Mouse (Mus musculus) inflammation-experienced regulatory T-cells (primary cell): ENCODE data around the gene Lst1. TPM values are rescaled to one million over a fixed set of nuclear protein-coding genes. Genes with fewer than 3 reads are reported as not detected.

Experiments
- polyA plus RNA-seq, 2 experiments: library from polyadenylated mRNA; unstranded; fragments of 100-300 nt; shearing (Covaris generic); gene quantifications; one replicate each; pipeline ENCODE4 v1.2.1; 2017

Lst1 gene
- polyA plus RNA-seq, result 1 to 10 TPM; 5.7 to 8.4 TPM

GRCm38 (mm10) chr17:35187959-35188610 is at the start of gene Lst1:
Gene Lst1, minus strand, starts transcription at chr17:35188439.

GRCm38 (mm10) chr17:35235614-35236389 is 47.6 kb upstream of the Lst1 start, which contains the start of gene Nfkbil1:
Gene Nfkbil1, minus strand, starts transcription at chr17:35235792.

GRCm38 (mm10) chr17:35233114-35233980 is 45.1 kb upstream of the Lst1 start, which contains the start of gene Atp6v1g2:
Gene Atp6v1g2, plus strand, starts transcription at chr17:35233660.

GRCm38 (mm10) chr17:35220156-35220952 is 32.1 kb upstream of the Lst1 start, which contains the start of gene Gm16181:
Gene Gm16181, plus strand, starts transcription at chr17:35220834.

GRCm38 (mm10) chr17:35204494-35205379 is 16.5 kb upstream of the Lst1 start, which contains the start of gene Lta:
Gene Lta, minus strand, starts transcription at chr17:35205351.

GRCm38 (mm10) chr17:35201787-35202186 is 13.5 kb upstream of the Lst1 start, which contains the start of gene Tnf:
Gene Tnf, minus strand, starts transcription at chr17:35202007.

GRCm38 (mm10) chr17:35193881-35194843 is 5.9 kb upstream of the Lst1 start, which contains the start of gene Ltb:
Gene Ltb, plus strand, starts transcription at chr17:35194439.

GRCm38 (mm10) chr17:35175968-35176367 is 12.3 kb downstream of the Lst1 start, which contains the start of gene Aif1:
Gene Aif1, minus strand, starts transcription at chr17:35176068.

GRCm38 (mm10) chr17:35164568-35165450 is 23.4 kb downstream of the Lst1 start, which contains the start of gene Prrc2a:
Gene Prrc2a, minus strand, starts transcription at chr17:35164897.

Other genes starting within 250 kb of the Lst1 start
- 100 to 1,000 TPM; 378 to 903 TPM for gene Hspa1b, start 229.2 kb downstream of the Lst1 start, polyA plus RNA-seq
- 10 to 100 TPM; 13.3 to 18.6 TPM for gene Gm20481, start 218.5 kb downstream of the Lst1 start, polyA plus RNA-seq
- 100 to 1,000 TPM in 1 of 2 experiments, 10 to 100 TPM in 1; 84.0 to 191 TPM for gene Hspa1a, start 216.3 kb downstream of the Lst1 start, polyA plus RNA-seq
- under 1 TPM; 0.10 to 0.73 TPM for gene Hspa1l, start 215.7 kb downstream of the Lst1 start, polyA plus RNA-seq
- 100 to 1,000 TPM in 1 of 2 experiments, 10 to 100 TPM in 1; 80.1 to 110 TPM for gene Lsm2, start 206.6 kb downstream of the Lst1 start, polyA plus RNA-seq
- 100 to 1,000 TPM; 201 to 211 TPM for gene Vars, start 187.5 kb downstream of the Lst1 start, polyA plus RNA-seq
- gene Vwa7, start 171.9 kb downstream of the Lst1 start, polyA plus RNA-seq, result under 1 TPM; 0.07 to 0.34 TPM
- gene Sapcd1, start 160.4 kb downstream of the Lst1 start, polyA plus RNA-seq, result 1 to 10 TPM; 1.5 to 2.5 TPM
- 1 to 10 TPM; 2.9 to 3.2 TPM for gene Msh5, start 141.7 kb downstream of the Lst1 start, polyA plus RNA-seq
- gene Clic1, start 138.5 kb downstream of the Lst1 start, polyA plus RNA-seq, result 100 to 1,000 TPM; 533 to 549 TPM
- 1 to 10 TPM in 1 of 2 experiments, under 1 TPM in 1; 0.98 to 2.2 TPM for gene Ddah2, start 129.4 kb downstream of the Lst1 start, polyA plus RNA-seq
- gene Ly6g6c, start 123.1 kb downstream of the Lst1 start, polyA plus RNA-seq, result 1 to 10 TPM in 1 of 2 experiments, not detected in 1; 2.0 TPM
- gene Mpig6b, start 122.3 kb downstream of the Lst1 start, polyA plus RNA-seq, result under 1 TPM; 0.11 to 0.16 TPM
- gene Ly6g6e, start 111.5 kb downstream of the Lst1 start, polyA plus RNA-seq, result not detected
- gene Ly6g6d, start 110.4 kb downstream of the Lst1 start, polyA plus RNA-seq, result under 1 TPM in 1 of 2 experiments, not detected in 1; 0.60 TPM
- gene Ly6g6f, start 102.8 kb downstream of the Lst1 start, polyA plus RNA-seq, result not detected
- gene Abhd16a, start 99.2 kb downstream of the Lst1 start, polyA plus RNA-seq, result 10 to 100 TPM; 73.9 to 82.7 TPM
- gene Ly6g5c, start 80.2 kb downstream of the Lst1 start, polyA plus RNA-seq, result not detected
- 1 to 10 TPM in 1 of 2 experiments, under 1 TPM in 1; 0.90 to 3.6 TPM for gene Ly6g5b, start 73.0 kb downstream of the Lst1 start, polyA plus RNA-seq
- 10 to 100 TPM; 54.2 to 60.6 TPM for gene Gpank1, start 67.0 kb downstream of the Lst1 start, polyA plus RNA-seq
- gene Csnk2b, start 66.4 kb downstream of the Lst1 start, polyA plus RNA-seq, result 100 to 1,000 TPM; 238 to 275 TPM
- 1 to 10 TPM; 1.9 to 3.0 TPM for gene D17H6S53E, start 62.1 kb downstream of the Lst1 start, polyA plus RNA-seq
- 1 to 10 TPM in 1 of 2 experiments, not detected in 1; 2.6 TPM for gene Apom, start 56.4 kb downstream of the Lst1 start, polyA plus RNA-seq
- gene Bag6, start 53.3 kb downstream of the Lst1 start, polyA plus RNA-seq, result 10 to 100 TPM; 50.0 to 63.9 TPM
- 10 to 100 TPM; 24.6 to 25.6 TPM for gene Prrc2a, start 23.5 kb downstream of the Lst1 start, polyA plus RNA-seq
- gene Aif1, start 12.4 kb downstream of the Lst1 start, polyA plus RNA-seq, result 1 to 10 TPM; 1.9 to 8.1 TPM
- gene Ltb, start 6.0 kb upstream of the Lst1 start, polyA plus RNA-seq, result 1,000 to 10,000 TPM; 1,692 to 1,979 TPM
- gene Tnf, start 13.6 kb upstream of the Lst1 start, polyA plus RNA-seq, result 10 to 100 TPM; 34.2 to 54.8 TPM
- 100 to 1,000 TPM in 1 of 2 experiments, 10 to 100 TPM in 1; 56.6 to 152 TPM for gene Lta, start 16.9 kb upstream of the Lst1 start, polyA plus RNA-seq
- not detected for gene Gm16181, start 32.4 kb upstream of the Lst1 start, polyA plus RNA-seq
- 1 to 10 TPM; 4.5 to 5.5 TPM for gene Atp6v1g2, start 45.2 kb upstream of the Lst1 start, polyA plus RNA-seq
- 10 to 100 TPM; 15.6 to 29.3 TPM for gene Nfkbil1, start 47.4 kb upstream of the Lst1 start, polyA plus RNA-seq
- gene Ddx39b, start 53.3 kb upstream of the Lst1 start, polyA plus RNA-seq, result 100 to 1,000 TPM; 211 to 230 TPM
- 1,000 to 10,000 TPM; 5,968 to 6,679 TPM for gene H2-D1, start 74.3 kb upstream of the Lst1 start, polyA plus RNA-seq
- gene H2-Q1, start 132.0 kb upstream of the Lst1 start, polyA plus RNA-seq, result 1 to 10 TPM in 1 of 2 experiments, under 1 TPM in 1; 0.48 to 1.8 TPM
- 10 to 100 TPM; 15.6 to 19.4 TPM for gene H2-Q2, start 153.8 kb upstream of the Lst1 start, polyA plus RNA-seq
- 10 to 100 TPM; 33.5 to 46.7 TPM for gene H2-Q4, start 191.2 kb upstream of the Lst1 start, polyA plus RNA-seq
- gene H2-Q6, start 236.4 kb upstream of the Lst1 start, polyA plus RNA-seq, result 100 to 1,000 TPM; 686 to 886 TPM